Mouse (Mus musculus) ES-Bruce4 (cell line): ENCODE measurements at regions not wholly inside any gene's neighbourhood (a gene's known extent, or its start where the extent isn't known, plus 50 kb on each side); places are given as distances from the start of the nearest gene placed in this dataset.

Experiments used
- CTCF ChIP-seq: IDR thresholded peaks from one replicate; pipeline ENCODE4 v1.8.1; 2011; ENCODE audit warnings: low read depth, low read length
- POLR2A ChIP-seq: IDR thresholded peaks from one replicate; pipeline ENCODE4 v1.8.1; 2011; ENCODE audit warnings: low read length; ENCODE audit not compliant: insufficient read depth

DNA sequence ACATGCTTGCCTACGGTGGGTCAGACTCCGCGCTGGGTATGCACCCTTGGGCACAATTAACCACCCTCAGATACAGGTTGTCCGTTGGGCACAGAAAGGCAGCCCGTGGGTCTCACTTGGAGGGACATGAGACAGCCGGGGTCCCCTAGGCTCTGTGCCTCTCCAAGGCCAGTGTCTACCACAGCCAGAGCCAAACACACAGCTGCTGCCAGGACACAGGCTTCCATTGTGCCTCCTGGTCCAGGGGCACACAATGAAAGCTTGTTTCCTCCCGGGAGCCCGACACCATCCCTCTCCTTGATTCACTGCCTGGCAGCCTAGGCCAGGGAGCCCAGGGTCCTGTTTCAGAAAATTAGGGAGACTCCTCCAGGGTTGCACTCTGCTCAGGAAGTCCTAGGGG, 161.4 kb upstream of the Haao start:
- TF ChIP-seq CTCF, result no peak
- no peak for TF ChIP-seq POLR2A
